Mouse (Mus musculus) adrenal gland, adult 8-10 months (tissue): ENCODE results near the gene Atf7ip2. TPM values are rescaled to one million over a fixed set of nuclear protein-coding genes. Genes with fewer than 3 reads are reported as not detected.
"Not testable (repeated sequence)": the region's sequence is repeated elsewhere in the genome, so short reads cannot be mapped to it uniquely, and the experiment has no call there.

Experiments
- DNase-seq: peaks from one replicate; pipeline ENCODE4 v3.0.0; 2022
- total RNA-seq, 4 experiments: library from RNA; stranded (reverse); gene quantifications; 2 replicates each; pipeline ENCODE4 v1.2.4; 2022

Gene Atf7ip2
- 1 to 10 TPM in 3 of 4 experiments, under 1 TPM in 1; 0.89 to 1.7 (median 1.4) TPM for total RNA-seq

GRCm38 (mm10) chr16:10192679-10193506 lies at the start of gene Atf7ip2:
Gene Atf7ip2, plus strand, starts transcription at chr16:10192712.
- peak; percentile 87 for DNase-seq

GRCm38 (mm10) chr16:10143166-10143565 lies 49.3 kb upstream of the Atf7ip2 start:
- no peak for DNase-seq

GRCm38 (mm10) chr16:10147401-10147800 lies 45.1 kb upstream of the Atf7ip2 start:
- no peak for DNase-seq

GRCm38 (mm10) chr16:10169123-10169905 lies 23.2 kb upstream of the Atf7ip2 start:
- no peak for DNase-seq

- no peak for DNase-seq
Measured at GRCm38 (mm10) chr16:10170005-10170404, 22.5 kb upstream of the Atf7ip2 start, which contains the start of gene Rpl39l. Gene Rpl39l, plus strand, starts transcription at chr16:10170226.

- DNase-seq: no peak
Measured at GRCm38 (mm10) chr16:10171276-10171675, 21.2 kb upstream of the Atf7ip2 start.

GRCm38 (mm10) chr16:10172179-10172820 lies 20.2 kb upstream of the Atf7ip2 start:
- no peak for DNase-seq

- not testable (repeated sequence) for DNase-seq
Measured at GRCm38 (mm10) chr16:10187461-10187860, 5.1 kb upstream of the Atf7ip2 start.

- no peak for DNase-seq
Measured at GRCm38 (mm10) chr16:10208777-10209176, 16.3 kb downstream of the Atf7ip2 start.

- DNase-seq: not testable (repeated sequence)
Measured at GRCm38 (mm10) chr16:10216366-10216765, 23.9 kb downstream of the Atf7ip2 start.

GRCm38 (mm10) chr16:10217020-10217419 lies 24.5 kb downstream of the Atf7ip2 start:
- DNase-seq: not testable (repeated sequence)

- DNase-seq: no peak
Measured at GRCm38 (mm10) chr16:10227361-10227760, 34.8 kb downstream of the Atf7ip2 start.

- no peak for DNase-seq
Measured at GRCm38 (mm10) chr16:10236601-10237000, 44.1 kb downstream of the Atf7ip2 start.

GRCm38 (mm10) chr16:10253993-10254392 lies 61.5 kb downstream of the Atf7ip2 start:
- no peak for DNase-seq

- no peak for DNase-seq
Measured at GRCm38 (mm10) chr16:10272256-10272655, 79.7 kb downstream of the Atf7ip2 start.

- DNase-seq: no peak
Measured at GRCm38 (mm10) chr16:10274465-10274864, 82.0 kb downstream of the Atf7ip2 start.

- DNase-seq: not testable (repeated sequence)
Measured at GRCm38 (mm10) chr16:10276778-10277177, 84.3 kb downstream of the Atf7ip2 start.

GRCm38 (mm10) chr16:10280286-10280951 lies 87.9 kb downstream of the Atf7ip2 start:
- peak; percentile 50 for DNase-seq

- no peak for DNase-seq
Measured at GRCm38 (mm10) chr16:10281890-10282289, 89.4 kb downstream of the Atf7ip2 start.

- no peak for DNase-seq
Measured at GRCm38 (mm10) chr16:10286513-10287268, 94.2 kb downstream of the Atf7ip2 start.

- DNase-seq: no peak
Measured at GRCm38 (mm10) chr16:10288115-10288514, 95.6 kb downstream of the Atf7ip2 start.
